ENCODE assay signal across 13 mouse cellular contexts in genomic region chr5:20082368-20082767, GRCm38 (mm10).
"Had no signal": no experiment of that assay in that cellular context is flagged by ENCODE, and none has a peak within 500 bp of the region (broad histone marks: within the 10 kb centered on the region; RNA-seq: fewer than 3 reads in every experiment).

No protein-coding gene starts in this region.

- H3K36me3 ChIP-seq: midbrain, embryonic 12.5 days had no signal

- H3K4me1 ChIP-seq: midbrain, embryonic 12.5 days had no signal

- H3K9me3 ChIP-seq: midbrain, embryonic 12.5 days had no signal

- H3K4me2 ChIP-seq: midbrain, embryonic 12.5 days had no signal

- H3K4me3 ChIP-seq: midbrain, embryonic 12.5 days had no signal

- H3K27me3 ChIP-seq: midbrain, embryonic 12.5 days had no signal

- H3K27ac ChIP-seq: kidney, postnatal 0 days; liver, embryonic 14.5 days; midbrain, embryonic 12.5 days; stomach, postnatal 0 days had no signal

- DNase-seq: kidney, adult 8-10 months; kidney, postnatal 4 days; left cerebral cortex, postnatal 4 days; lung, adult 2 months; lung, postnatal 36 days; right cerebral cortex, postnatal 25 days; thymus, postnatal 25 days had no signal

- ATAC-seq: intestine, postnatal 0 days; lung, postnatal 0 days had no signal

- H3K9ac ChIP-seq: liver, embryonic 14.5 days; midbrain, embryonic 12.5 days had no signal
